7 mouse cellular contexts compared by ENCODE assay signal in genomic region chr11:72926226-72926890, GRCm38 (mm10). TPM values are rescaled to one million over a fixed set of nuclear protein-coding genes. Genes with fewer than 3 reads are reported as not detected.
A peak's percentile ranks its signal among the peaks of the same experiment; 100 is the strongest.
DNase-seq lines count a peak whose midpoint lies in the region.

No protein-coding gene starts in this region.

- DNase-seq in A20 (ENCODE audit: low read depth, low spot score) = peak; percentile 69
- DNase-seq in ES-CJ7 (ENCODE audit: low read depth, low spot score) = peak; percentile 53
- DNase-seq in cerebellum, adult 18-20 months = peak; percentile 58 to 73
- peak; percentile 39 for DNase-seq in gastrocnemius, postnatal 25 days
- DNase-seq in kidney, adult 9 months = peak; percentile 58
- DNase-seq in lung, postnatal 10 days = peak; percentile 78
- DNase-seq in retina, postnatal 1 day = peak; percentile 72

RNA-seq across cellular contexts. Expression of gene Atp2a3, which starts 34.6 kb away (rescaled TPM):
- total RNA-seq in gastrocnemius, postnatal 25 days (2021) = 10 to 100 TPM in 1 of 2 experiments, 1 to 10 TPM in 1; 7.2 to 12.9 TPM

Comparison
In these comparisons a context has a peak if more than half of its experiments do, and no peak if none do; other contexts are left out.
1. Peak in every context shown above with its lines: DNase-seq.